Mouse (Mus musculus): ENCODE data around the gene Dnase1l2.
"Not testable (repeated sequence)": the region's sequence is repeated elsewhere in the genome, so short reads cannot be mapped to it uniquely, and the experiment has no call there.

Dnase1l2 gene

DNA sequence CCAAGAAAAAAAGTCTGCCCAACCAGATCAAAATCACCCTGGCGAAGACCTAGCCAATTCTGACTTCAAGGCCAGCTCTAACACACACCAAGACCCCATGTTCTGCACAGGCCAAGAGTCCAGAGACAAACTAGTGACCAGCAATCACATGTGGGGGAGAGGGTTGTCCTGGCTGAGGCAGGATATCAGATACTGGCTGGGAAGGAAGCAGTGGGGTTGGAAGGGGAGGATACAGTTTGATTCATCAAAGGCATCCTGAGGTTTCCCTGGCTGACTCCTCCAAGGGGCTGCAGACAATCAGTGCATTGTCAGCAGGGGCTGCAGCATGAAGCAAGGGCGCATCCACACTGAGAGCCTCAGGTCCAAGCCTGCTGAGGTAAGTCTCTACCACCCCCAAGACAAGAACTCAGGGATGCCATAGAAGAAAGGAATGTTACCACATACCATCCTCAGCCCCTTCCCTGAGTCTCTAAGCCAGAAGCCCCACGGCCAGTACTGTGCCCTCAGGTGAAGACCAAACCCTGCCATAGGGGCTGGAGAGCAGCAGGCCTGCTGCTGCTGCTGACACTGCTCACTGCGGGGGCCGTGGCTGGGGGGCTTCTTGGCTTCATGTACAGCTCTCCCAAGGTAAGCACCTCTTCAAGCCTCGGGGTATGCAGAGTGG, 30.8 kb upstream of the Dnase1l2 start, which contains the start of gene Bricd5:
Bricd5 (plus strand) TSS at position 273 of the 664 bp plus-strand sequence.
- in situ Hi-C loops (cut with MboI; ENCODE audit: low sequenced_read_pairs), result no loop called here

DNA sequence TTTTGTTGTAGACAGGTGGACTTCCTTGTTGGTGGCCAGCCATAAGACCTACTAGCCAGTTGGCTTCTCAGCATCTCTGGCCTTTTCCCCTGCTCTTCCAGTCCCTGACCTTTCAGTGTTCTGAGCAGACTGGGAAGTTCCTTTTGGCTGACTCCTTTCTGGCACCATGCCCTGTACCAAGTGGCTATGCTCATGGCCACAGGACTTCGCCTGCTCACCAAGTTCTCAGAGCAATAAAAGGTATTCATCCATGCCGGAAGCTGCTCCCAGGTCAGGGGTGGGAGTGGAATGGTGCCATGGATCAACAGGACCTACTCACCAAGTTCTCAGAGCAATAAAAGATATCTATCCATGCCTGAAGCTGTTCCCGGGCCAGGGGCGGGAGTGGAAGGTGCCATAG, 29.6 kb upstream of the Dnase1l2 start:
- in situ Hi-C loops (cut with MboI; ENCODE audit: low sequenced_read_pairs), result no loop called here

DNA sequence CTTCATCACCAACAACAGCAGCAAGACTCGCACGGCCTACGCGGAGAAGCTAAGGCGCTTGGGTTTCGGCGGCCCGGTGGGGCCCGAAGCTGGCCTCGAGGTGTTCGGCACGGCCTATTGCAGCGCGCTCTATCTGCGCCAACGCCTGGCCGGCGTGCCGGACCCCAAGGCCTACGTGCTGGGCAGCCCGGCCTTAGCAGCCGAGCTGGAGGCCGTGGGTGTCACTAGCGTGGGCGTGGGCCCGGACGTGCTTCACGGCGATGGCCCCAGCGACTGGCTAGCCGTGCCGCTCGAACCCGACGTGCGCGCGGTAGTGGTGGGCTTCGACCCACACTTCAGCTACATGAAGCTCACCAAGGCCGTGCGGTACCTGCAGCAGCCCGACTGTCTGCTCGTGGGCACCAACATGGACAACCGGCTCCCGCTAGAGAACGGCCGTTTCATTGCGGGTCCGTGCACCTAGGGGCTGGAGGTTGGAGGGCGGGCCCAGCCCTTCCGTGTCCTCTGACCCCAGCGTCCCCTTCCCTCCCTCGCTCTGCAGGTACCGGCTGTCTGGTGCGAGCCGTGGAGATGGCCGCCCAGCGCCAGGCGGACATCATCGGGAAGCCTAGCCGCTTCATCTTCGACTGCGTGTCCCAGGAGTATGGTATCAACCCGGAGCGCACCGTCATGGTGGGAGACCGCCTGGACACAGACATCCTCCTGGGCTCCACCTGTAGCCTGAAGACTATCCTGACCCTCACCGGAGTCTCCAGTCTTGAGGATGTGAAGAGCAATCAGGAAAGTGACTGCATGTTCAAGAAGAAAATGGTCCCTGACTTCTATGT, 28.0 kb upstream of the Dnase1l2 start:
- in situ Hi-C loops (cut with MboI; ENCODE audit: low sequenced_read_pairs), result no loop called here

DNA sequence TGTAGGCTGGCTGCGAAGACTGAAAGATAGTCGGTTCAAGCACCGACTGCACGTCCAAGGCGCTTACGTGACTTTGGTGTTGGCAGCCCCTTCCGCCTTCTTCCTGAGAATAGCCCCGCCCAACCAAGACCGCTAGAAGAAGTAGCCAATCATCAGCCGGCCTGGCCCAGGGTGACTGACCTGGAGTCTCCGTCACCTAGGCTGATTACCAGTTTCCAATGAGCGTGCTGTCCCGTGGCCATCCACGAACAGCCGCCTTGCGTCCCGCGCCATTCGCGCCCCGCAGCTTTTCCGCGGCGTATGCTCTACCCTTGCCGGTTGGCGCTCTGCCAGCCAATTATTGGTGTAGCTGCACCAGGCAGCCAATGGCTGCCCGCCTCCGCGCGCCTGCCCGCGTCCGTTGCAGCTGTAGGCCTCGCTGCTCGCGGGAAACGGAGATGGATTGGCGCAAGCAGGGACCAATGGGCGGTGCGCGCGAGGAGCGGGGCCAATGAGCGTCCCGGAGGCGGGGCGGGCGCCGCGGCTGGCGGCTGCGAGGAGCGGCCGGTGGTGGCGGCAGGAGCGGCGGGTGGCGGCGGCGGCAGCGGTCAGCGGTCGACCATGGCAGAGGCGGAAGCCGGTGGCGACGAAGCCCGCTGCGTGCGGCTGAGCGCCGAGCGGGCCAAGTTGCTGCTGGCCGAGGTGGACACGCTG, 27.2 kb upstream of the Dnase1l2 start, which contains the start of the genes E4f1 and Pgp:
E4f1 (minus strand) TSS at position 404 of the 693 bp plus-strand sequence.
Pgp (plus strand) TSS at position 483 of the 693 bp plus-strand sequence.
- in situ Hi-C loops (cut with MboI; ENCODE audit: low sequenced_read_pairs), result no loop called here

DNA sequence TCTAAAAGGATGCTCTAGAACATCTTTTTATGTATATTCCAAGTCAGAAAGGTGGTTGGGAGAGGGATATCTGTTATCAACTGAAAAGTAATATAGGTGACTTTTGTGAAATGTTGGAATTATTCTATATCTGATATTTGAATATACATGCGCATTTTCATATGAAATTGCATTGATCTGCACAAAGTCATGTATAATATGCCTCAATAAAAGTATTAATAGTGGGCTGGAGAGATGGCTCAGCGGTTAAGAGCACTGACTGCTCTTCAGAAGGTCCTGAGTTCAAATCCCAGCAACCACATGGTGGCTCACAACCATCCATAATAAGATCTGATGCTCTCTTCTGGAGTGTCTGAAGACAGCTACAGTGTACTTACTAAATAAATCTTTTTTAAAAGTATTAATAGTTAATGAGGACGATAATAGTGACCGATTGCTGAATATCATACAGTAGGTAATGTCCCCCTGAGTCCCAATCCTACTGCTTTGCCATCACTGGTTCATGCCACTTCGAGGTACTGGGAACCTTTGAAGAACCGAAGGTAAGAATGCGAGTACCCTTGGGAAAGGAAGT, 26.5 kb upstream of the Dnase1l2 start:
- in situ Hi-C loops (cut with MboI; ENCODE audit: low sequenced_read_pairs), result no loop called here

DNA sequence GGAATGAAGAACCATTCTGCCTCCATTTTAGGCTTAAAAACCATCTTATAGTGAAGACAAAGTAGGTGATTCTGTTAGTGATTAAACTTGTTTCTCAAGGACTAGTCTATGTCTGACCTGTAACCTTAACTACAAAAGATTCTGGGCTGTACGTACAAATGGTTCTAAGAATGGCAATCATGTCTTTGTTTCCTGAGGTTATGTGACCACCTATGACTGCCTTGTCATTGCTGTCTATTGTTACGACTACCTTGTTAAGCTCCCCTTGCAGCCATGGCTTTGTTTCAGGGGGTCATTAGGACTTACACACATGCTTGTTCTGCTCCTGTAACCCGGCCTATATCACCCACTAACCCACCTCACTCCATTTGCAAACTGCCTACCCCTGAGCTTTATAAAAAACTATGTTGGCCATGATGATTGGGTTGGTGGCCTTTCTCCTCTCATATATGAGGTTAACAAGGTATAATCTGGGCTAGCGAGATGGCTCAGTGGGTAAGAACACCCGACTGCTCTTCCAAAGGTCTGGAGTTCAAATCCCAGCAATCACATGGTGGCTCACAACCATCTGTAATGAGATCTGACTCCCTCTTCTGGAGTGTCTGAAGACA, 25.8 kb upstream of the Dnase1l2 start:
- in situ Hi-C loops (cut with MboI; ENCODE audit: low sequenced_read_pairs), result no loop called here

DNA sequence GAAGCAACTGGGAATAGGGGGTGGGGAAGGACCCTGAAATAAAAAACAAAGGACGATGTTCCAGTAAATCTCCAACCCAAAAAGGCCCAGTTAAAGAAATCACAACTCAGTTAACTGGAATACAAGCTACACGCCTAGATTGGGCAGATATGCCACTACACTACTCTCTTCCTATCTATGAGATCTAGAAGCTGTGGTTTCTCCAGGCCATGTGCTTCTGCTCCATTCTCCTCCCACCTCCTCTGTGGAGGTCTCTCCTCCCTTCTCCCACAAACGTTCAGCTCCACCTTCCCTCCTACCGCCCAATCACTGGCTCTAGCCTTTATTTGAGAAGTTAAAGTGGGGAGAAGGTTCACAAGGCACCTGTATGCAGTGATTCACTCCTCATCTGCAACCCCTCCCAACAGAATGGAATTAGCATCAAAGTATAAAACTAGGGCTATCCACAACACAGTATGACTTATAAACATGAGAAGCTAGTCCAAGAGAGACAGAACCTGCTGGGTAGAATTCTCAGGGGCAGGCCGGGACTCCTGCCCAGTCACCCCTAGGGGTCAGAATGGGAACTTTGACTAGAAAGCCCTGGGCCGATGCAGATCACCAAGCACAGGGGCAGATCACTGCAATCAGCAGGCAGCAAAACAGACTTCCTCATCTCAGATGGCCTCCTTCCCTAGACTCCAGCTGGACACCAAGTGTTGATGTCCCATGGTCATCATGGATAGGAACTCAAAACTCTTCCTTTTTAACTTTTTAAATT, 20.6 kb upstream of the Dnase1l2 start:
- in situ Hi-C loops (cut with MboI; ENCODE audit: low sequenced_read_pairs), result no loop called here

DNA sequence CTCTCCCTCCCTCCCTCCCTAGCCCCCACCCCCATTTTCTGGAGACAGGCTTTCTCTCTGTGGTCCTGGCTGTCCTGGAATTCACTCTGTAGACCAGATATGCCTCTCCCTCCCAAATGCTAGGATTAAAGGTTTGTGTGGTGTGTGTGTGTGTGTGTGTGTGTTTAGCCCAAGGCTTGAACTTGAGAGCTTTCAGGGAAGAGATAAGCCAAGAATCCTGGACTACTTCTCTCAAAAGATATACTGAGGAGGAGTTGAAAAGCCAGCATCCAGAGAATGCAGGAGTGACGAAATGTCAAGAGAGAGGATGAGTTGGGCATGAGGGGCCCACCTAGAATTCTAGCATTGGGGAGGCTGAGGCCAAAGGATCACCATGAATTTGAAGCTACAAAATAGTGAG, 20.0 kb upstream of the Dnase1l2 start:
- in situ Hi-C loops (cut with MboI; ENCODE audit: low sequenced_read_pairs), result no loop called here

DNA sequence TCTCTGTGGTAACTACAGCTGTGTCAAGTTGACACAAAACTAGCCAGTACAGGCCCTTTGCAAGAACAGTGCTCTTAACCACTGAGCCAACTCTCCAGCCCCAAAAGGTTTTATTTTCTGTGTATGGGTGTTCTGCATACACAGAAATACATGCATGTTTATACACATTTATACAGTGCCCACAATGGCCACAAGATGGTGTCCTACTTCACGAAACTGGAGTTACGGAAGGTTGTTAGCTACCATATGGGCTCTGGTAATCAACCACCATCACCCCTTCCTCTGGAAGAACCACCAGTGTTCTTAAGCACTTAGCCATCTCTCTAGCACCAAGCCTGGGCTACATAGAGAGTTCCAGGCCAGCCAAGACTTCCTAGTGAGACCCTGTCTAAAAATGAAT, 18.7 kb upstream of the Dnase1l2 start:
- in situ Hi-C loops (cut with MboI; ENCODE audit: low sequenced_read_pairs), result no loop called here

DNA sequence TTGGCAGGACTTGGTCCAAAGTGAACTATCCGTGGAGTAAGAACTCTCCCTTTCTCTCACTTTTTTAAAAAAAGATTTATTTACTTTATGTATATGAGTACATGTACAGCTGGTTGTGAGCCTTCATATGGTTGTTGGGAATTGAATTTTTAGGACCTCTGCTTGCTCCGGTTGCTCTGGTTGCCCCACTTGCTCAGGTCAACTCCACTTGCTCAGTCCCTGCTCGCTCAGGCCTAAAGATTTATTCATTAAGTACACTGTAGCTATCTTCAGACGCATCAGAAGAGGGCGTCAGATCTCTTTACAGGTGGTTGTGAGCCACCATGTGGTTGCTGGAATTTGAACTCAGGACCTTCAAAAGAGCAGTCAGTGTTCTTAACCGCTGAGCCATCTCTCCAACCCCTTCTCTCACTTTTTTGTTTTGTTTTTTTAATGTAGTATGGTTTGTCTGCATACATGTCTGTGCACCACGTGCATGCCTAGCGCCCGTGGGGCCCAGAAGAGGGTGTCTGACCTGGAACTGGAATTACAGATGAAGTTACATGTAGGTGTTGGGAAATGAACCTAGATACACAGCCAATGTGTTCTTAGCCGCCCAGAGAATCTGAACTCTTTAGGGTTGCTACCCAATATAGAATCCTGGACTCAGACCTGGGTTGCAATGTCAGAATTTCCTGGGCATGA, 12.8 kb upstream of the Dnase1l2 start:
- in situ Hi-C loops (cut with MboI; ENCODE audit: low sequenced_read_pairs), result not testable (repeated sequence)

DNA sequence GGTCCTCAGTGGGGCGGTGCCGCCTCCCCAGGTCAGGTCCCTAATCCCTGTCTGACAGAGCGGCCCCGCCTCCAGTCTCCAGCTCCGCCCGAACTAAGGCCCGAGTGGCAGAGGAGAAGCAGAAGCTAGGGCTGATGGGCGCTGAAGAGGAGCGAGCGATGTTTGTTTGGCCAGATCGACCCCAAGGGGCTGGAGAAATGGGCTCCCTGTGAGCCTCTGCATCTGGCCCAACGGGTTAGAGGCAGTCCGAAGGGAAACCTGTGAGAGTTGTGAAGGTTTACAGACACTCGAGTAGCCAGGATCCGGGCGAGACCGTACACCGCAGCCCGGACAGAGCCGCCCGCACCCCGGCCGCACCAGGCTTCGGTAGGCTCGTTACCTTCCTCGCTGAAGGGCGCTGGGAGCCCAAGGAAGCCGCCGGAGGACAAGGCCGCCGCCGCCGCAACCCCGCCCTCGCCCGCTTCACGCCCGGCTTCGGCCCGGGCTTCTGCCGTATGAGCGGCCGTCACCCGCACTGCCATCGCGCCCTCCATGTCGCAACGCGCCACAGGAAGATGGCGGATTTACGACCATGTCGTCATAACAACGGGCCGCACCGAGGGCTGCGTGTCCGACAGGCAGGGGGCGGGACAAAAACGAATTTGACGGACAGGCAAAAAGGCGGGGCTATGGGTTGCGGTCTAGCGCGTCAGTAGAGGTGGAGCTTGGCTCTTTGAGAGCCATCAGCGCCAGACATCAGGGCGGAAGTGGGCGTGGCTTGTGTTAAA, 12.0 kb upstream of the Dnase1l2 start:
- in situ Hi-C loops (cut with MboI; ENCODE audit: low sequenced_read_pairs), result no loop called here

DNA sequence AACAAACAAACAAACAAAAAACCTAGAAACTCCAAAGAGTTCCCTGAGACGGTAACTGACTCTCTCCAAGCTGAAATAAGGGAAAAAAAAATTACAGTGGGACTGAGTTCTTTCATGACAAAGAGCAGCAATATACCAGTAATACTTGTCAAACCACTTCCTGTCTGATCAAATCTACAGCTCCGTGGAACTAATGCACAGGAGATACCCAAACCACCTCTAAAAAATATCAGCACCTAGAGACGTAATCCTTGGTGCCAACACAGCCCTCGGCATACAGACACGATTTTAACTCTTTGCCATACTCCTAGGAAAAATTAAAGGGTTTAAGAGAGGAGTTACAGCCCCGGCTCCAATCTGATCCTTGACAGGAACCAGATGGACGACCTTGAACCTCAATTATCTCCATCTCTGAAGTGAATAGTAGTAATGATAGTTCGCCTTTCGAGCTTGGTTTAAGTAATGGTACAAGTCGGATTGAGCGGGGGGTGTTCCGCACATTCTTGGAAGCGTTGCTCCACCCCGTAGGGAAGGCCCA, 11.4 kb upstream of the Dnase1l2 start:
- in situ Hi-C loops (cut with MboI; ENCODE audit: low sequenced_read_pairs), result no loop called here

DNA sequence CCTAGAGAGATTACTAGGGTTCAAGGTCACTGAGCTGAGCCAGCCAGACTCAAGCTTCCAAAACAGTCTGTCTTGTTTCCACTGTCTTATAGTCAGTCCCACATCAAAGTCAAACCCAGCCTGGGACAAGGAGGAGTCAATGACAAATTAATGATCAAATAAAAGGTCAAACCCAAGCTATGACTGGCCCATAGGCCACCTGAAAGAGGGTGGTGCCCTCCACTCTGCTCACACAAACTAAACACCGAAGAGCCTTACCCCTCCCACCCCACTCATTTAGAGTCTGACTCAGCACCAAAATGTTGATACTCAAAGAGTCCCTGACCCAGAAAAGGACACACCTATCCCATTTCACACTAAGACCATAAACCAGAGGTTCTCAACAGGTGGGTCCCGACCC, 10.5 kb upstream of the Dnase1l2 start:
- in situ Hi-C loops (cut with MboI; ENCODE audit: low sequenced_read_pairs), result no loop called here

DNA sequence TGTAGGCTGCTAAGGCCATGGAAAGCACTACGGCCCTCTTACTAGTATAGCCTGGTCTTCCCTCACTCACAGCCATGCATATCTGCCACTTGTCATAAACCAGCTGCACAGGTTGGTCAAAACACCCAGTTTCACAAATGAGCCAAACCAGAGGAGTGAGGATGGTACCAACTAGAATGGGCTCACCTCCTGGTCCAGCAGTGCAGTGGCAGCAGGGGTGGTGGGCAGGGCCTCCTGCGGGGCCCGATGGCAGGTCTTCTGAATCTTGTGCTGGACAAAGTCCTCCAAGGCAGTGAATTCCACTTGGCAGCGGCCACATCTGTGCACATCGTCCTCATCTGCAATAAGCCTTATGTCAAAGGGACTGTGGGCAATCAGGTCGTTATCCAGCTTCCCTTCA, 8.3 kb upstream of the Dnase1l2 start:
- in situ Hi-C loops (cut with MboI; ENCODE audit: low sequenced_read_pairs), result no loop called here

DNA sequence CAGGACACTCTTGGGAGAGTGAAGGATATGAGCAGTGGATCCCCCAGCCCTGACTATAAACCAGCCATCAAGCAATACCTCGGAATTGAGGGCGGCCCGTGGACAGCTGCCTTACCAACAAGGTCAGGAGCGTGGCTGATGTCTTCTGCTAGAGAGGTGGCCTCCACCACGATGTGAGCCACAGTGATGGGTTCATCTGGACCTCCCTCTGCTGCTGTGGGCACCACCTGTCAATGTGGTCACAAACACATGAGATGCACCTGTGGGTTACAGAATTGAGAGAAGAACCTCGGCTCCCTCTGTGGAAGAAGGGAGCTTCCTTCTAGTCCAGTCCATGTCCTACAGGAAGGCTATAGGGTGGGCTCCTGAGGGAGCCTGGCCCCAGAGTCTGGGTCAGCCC, 6.6 kb upstream of the Dnase1l2 start:
- in situ Hi-C loops (cut with MboI; ENCODE audit: low sequenced_read_pairs), result no loop called here

DNA sequence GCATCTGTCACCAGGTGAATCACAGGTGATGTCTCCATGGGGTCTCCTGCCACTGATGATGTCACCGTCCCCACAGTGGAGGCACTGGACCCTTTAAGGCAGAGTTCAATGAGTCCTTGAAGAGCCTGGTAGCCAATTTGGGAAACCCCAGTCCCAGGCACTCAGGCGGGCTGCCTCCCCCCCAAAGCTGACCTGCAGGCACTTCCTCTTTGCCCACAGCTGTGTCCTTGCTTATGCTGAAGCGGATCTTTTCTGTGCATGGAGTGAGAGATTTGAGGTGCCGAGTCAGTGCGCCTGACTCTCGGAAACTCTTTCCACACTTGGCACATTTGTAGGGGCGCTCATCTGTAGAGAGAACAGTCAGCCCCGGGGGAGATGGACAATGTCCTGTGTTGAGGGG, 3.7 kb upstream of the Dnase1l2 start:
- in situ Hi-C loops (cut with MboI; ENCODE audit: low sequenced_read_pairs), result no loop called here

DNA sequence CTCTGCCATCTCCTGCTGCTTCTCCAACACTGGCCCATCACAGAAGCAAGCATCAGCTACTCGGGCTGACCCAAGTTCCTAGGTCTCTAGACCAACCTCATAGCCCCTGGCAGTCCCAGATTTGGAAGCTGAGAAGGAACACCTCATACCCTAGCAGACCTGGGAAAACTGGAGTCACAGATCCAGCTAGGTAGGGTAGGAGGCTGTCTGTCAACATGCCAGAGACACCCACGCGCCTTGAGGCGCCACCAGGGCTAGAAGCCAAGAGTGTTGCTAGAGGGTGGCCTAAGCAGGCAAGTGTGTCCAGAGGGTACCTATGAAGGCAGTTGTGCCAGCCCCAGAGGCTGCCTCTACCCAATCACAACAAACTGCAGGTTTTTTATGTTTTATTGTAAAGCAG, 504 bp upstream of the Dnase1l2 start:
- in situ Hi-C loops (cut with MboI; ENCODE audit: low sequenced_read_pairs), result no loop called here

DNA sequence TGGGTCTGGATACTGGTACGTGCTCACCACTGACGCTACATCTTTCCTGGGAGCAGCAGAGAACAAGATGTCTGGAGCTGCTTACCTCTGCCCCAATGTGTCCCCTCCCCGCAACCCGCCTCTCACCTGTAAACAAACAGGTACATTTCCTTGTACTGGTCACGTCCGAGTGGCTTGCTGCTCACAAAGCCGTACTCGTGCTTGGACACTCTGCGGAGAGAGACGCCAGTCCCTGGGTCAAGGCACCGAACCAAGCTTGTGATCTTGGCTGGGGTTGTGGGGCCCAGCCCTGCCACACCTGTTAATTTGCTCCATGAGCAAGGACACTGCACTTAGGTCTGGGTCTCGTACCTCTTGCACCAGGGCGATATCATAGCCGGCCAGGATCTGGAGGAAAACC, 798 bp downstream of the Dnase1l2 start:
- in situ Hi-C loops (cut with MboI; ENCODE audit: low sequenced_read_pairs), result no loop called here

DNA sequence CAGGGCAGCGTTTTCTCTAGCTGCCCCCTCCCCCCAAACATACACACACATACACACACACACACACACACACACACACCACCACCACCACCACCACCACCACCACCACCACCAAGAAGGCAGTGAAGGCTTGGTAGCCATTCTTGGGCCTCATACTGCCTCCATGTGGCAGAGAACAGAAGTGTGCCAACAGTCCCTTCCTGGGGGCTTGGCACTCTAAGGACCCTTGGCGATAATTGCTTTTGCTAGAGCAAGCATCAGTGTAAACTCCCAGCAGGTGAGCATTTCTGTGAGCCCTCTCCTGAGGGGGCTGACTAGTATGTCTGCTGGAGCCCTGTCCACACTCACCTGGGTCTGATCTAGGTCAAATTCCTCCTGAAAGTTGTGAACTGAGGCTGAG, 1.8 kb downstream of the Dnase1l2 start:
- in situ Hi-C loops (cut with MboI; ENCODE audit: low sequenced_read_pairs), result no loop called here

All from CH12F3 (cell line).